Mouse (Mus musculus) mouse trophoblast stem cell (cell line): Measurements from ENCODE around the gene Palmd.

ENCODE experiments used
- in situ Hi-C, 2 experiments: fragments of 300-500 bp; cut with MseI, MboI; formaldehyde crosslinking; loops; 2 replicates in 1 of 2; 3 replicates in 1 of 2; pipeline ENCODE4 v1.15.1; 2025

The Palmd gene

GRCm38 (mm10) chr3:116892872-116893271 lies 75.9 kb downstream of the Palmd start:
- in situ Hi-C loops: no loop called here

DNA sequence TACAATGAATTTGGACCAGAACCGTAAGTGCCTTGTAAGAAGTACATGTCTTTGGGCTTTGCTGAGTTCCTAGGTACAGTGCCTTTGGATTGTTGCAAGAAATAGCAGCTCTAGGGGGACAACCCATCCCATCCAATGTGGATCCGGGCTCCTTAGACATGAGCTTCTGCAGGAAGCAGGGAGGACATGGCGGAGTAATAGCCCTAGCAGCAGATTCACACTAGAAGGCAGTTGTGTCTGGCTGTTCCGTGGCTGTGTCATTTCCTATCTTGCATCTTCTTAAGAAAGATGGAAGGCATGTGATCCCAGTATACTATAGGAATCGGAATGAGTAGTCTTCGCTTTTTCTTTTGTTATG lies 76.6 kb downstream of the Palmd start:
- in situ Hi-C loops: no loop called here

- in situ Hi-C loops: no loop called here
Observed at GRCm38 (mm10) chr3:116891436-116892205, 77.2 kb downstream of the Palmd start.

DNA sequence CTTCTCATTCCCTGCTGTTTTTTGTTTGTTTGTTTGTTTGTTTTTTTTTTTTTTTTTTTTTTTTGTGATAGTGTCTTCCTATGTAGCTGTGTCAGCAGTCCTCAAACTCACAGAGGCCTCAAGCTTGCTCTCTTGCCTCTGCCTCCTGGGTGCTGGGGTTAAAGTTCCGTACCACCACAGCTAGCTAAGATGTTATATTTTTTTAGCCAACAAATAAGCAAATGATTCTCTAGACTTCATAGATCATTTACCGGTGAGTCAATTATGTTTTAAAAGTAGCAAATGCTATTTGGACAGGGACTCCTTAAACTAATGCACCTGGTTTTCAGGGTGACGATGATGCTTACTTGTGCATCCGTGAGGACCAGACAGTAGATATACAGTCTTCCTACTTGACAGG lies 78.2 kb downstream of the Palmd start:
- in situ Hi-C loops: no loop called here

GRCm38 (mm10) chr3:116889358-116889757 lies 79.4 kb downstream of the Palmd start:
- in situ Hi-C loops: no loop called here

DNA sequence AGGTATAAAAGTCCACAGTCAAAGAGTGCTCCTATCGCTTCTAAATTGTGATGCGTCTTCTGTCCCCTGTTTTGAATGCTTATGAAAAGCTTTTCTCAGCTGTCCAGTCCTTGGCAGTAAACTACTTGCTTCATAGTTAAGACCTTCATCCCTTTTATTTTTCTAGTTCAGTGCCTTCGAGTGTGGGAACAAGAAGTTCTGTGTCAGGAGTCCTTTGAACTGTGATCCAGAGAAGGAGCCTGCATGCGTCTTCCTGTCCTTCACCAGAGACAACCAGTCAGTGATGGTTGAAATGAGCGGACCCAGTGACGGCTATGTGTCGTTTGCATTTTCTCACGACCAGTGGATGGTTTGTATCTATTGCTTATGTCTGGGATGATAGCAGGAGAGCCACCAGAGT lies 83.8 kb downstream of the Palmd start:
- in situ Hi-C loops: no loop called here

DNA sequence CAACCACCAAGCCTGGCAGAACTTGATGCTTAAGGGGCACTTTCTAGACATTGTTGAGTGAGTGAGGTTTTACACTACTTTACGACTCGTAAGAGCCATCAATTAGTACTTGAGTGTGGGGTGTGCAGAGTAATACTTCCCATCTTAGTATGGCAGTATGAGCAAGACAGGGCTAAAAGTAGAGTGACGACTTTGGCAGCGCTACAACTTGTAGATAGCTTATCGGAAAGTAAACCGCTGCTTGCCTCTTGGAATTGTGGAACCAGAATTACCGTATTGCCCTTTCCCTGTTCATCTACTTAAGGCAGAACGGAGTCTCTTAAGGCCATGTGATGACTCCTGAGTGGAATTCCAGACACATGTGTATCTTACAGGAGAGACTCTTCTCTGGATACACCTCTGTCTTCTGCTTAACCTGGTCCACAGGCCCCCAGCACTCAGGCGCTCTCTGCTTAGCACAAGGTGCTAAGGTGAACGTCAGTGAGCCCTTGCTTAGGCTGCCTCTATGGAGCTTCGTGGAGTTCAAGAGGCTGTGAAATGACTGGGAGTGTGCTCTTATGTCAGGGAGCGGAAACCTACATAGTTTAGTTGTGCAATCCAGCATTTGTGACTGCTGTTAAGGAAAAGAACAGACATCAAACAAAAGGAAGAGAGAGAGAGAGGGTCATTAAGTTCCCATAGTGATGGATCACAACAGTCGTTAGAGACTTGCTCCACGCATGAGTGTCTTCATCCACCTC lies 86.4 kb downstream of the Palmd start:
- in situ Hi-C loops: no loop called here

GRCm38 (mm10) chr3:116870372-116870771 lies 98.4 kb downstream of the Palmd start:
- in situ Hi-C loops: no loop called here
